Mouse (Mus musculus): ENCODE results near the gene Clasp1.

GRCm38 (mm10) chr1:118559716-118560115 lies 170.9 kb downstream of the Clasp1 start:
- no peak for TF ChIP-seq CTCF (conservative IDR thresholded peaks at IDR 0.05; ENCODE audit: insufficient read depth, insufficient read length, low read depth, low read length)
- TF ChIP-seq POLR2A (IDR thresholded peaks at IDR 0.05; ENCODE audit: low read depth, low read length): no peak
